9 mouse cellular contexts compared by ENCODE assay signal in the genomic region with DNA sequence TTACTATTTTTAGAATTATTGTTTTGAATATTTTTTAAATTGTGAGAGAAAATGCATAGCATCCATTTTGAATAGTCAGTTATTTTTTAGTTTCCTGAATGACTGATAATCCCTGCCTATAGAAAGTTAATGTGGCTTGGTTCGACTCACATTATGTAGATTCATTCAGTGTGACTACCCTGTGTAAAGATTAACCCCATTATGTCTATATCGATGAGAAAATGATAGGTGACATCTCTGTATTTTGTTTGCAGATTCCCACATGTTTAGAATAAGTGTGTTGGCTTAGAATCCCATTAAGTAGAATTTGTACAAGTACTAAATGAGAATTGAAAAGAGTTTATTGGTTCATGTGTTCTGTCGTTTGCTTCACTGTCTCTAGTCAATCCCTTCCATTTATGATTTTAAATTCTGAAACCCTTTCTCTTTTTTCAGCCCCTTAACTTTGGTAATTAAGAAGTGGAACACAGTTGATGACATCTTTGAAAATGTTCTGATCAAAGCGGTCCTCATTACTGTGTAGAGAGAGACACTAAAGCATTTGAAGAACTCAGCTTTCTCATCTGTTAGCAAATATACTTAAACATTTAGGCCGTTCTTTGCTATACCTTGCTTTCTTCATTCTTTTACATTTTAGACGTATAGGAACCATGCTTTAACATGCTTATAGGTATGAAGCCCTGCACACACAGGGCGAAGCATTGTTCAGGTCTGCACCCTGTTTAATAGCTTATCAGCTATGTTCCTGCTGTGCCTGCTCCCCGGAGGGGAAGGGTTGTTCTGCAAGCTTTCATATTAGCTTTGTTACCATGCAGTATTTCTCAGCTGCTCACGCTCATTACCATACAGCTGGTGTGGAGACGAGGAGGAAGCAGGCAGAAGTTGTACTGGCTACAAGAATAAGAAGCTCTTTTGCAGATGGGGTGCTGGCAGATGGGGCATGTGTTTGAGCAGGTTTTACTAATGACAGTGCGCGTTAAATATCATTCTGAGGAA.
DNase-seq lines count a peak whose midpoint lies in the region; ATAC-seq and TF ChIP-seq lines count a peak whose summit lies in the region.
"Had no signal": no experiment of that assay in that cellular context is flagged by ENCODE, and none has a peak within 500 bp of the region (broad histone marks: within the 10 kb centered on the region; RNA-seq: fewer than 3 reads in every experiment).

No protein-coding gene starts in this region.

- peak; percentile 67; the same call in 1 of the 2 replicates for ATAC-seq in embryonic facial prominence, embryonic 11.5 days (replicated peaks; ENCODE audit: insufficient number of reproducible peaks, low FRiP score, low TSS enrichment, low read depth)
- ATAC-seq in intestine, embryonic 15.5 days, result peak; percentile 82
- peak; percentile 88 for ATAC-seq in midbrain, embryonic 16.5 days
- no peak for ATAC-seq in kidney, embryonic 14.5 days (ENCODE audit: low FRiP score, low TSS enrichment)

- H3K79me2 ChIP-seq in heart, adult 2 months (replicated peaks; ENCODE audit: control insufficient read depth, insufficient read depth, low read length), result peaks cover 5% of the 10 kb centered on the region; the same call in 1 of the 2 replicates

- intact Hi-C loops in heart, adult 2 months (cut with DNase I), result no loop called here

- no peak overlapping the region for H3K4me2 ChIP-seq in embryonic facial prominence, embryonic 11.5 days (ENCODE audit: low read depth, low read length)
- H3K4me2 ChIP-seq in intestine, embryonic 15.5 days (replicated peaks), result no peak overlapping the region
- peak overlapping the region; percentile 28 for H3K4me2 ChIP-seq in midbrain, embryonic 16.5 days (ENCODE audit: low read length)
- no peak overlapping the region for H3K4me2 ChIP-seq in kidney, embryonic 14.5 days (replicated peaks; ENCODE audit: low read depth, low read length)
- H3K4me2 ChIP-seq: lung, embryonic 15.5 days had no signal

- H3K4me3 ChIP-seq in heart, adult 2 months, result no peak overlapping the region
- H3K4me3 ChIP-seq in embryonic facial prominence, embryonic 11.5 days (ENCODE audit: low read depth, low read length), result no peak overlapping the region
- H3K4me3 ChIP-seq in intestine, embryonic 15.5 days (replicated peaks), result no peak overlapping the region
- no peak overlapping the region for H3K4me3 ChIP-seq in midbrain, embryonic 16.5 days (ENCODE audit: low read depth, low read length)
- no peak overlapping the region for H3K4me3 ChIP-seq in kidney, embryonic 14.5 days (ENCODE audit: low read length)
- H3K4me3 ChIP-seq: lung, embryonic 15.5 days had no signal

- no peak for TF ChIP-seq CTCF in heart, adult 2 months (IDR thresholded peaks at IDR 0.05)

- peak; percentile 92 for DNase-seq in heart, adult 11 months
- no peak for DNase-seq in heart, adult 2 months
- peak; percentile 21 for DNase-seq in embryonic facial prominence, embryonic 11.5 days (ENCODE audit: low spot score)
- no peak for DNase-seq in lung, postnatal 10 days
- no peak for DNase-seq in heart, adult 18-20 months

- peaks cover 9% of the 10 kb centered on the region; the same call in 1 of the 2 replicates for H3K4me1 ChIP-seq in heart, adult 2 months (ENCODE audit: control insufficient read depth, insufficient read depth, low read length)
- H3K4me1 ChIP-seq in embryonic facial prominence, embryonic 11.5 days (ENCODE audit: control insufficient read depth, insufficient read depth, low read length), result no peaks in the 10 kb centered on the region
- H3K4me1 ChIP-seq in intestine, embryonic 15.5 days (replicated peaks), result no peaks in the 10 kb centered on the region
- H3K4me1 ChIP-seq in midbrain, embryonic 16.5 days (ENCODE audit: control insufficient read depth, insufficient read depth, low read length), result peaks cover 9% of the 10 kb centered on the region
- no peaks in the 10 kb centered on the region for H3K4me1 ChIP-seq in kidney, embryonic 14.5 days (ENCODE audit: control insufficient read depth, insufficient read depth, low read length)
- H3K4me1 ChIP-seq: lung, embryonic 15.5 days had no signal

- 45% methylated on average over 12 of the region's 12 CpGs for WGBS in heart, adult 2 months
- WGBS in embryonic facial prominence, embryonic 11.5 days, result 72% methylated on average over 12 of the region's 12 CpGs
- WGBS in intestine, embryonic 15.5 days, result 67% methylated on average over 12 of the region's 12 CpGs
- WGBS in midbrain, embryonic 16.5 days, result 14% methylated on average over 12 of the region's 12 CpGs
- WGBS in kidney, embryonic 14.5 days, result 72% methylated on average over 12 of the region's 12 CpGs

- peaks cover 18% of the 10 kb centered on the region for H3K36me3 ChIP-seq in heart, adult 2 months (ENCODE audit: control insufficient read depth, insufficient read depth, low read length)
- no peaks in the 10 kb centered on the region for H3K36me3 ChIP-seq in embryonic facial prominence, embryonic 11.5 days (replicated peaks; ENCODE audit: control insufficient read depth, insufficient read depth, low read depth, low read length)
- no peaks in the 10 kb centered on the region for H3K36me3 ChIP-seq in intestine, embryonic 15.5 days
- no peaks in the 10 kb centered on the region for H3K36me3 ChIP-seq in midbrain, embryonic 16.5 days (ENCODE audit: control insufficient read depth, insufficient read depth, low read length)
- H3K36me3 ChIP-seq in kidney, embryonic 14.5 days (ENCODE audit: control insufficient read depth, insufficient read depth, low read length), result no peaks in the 10 kb centered on the region
- H3K36me3 ChIP-seq: lung, embryonic 15.5 days had no signal

- no peaks in the 10 kb centered on the region for H3K9me3 ChIP-seq in embryonic facial prominence, embryonic 11.5 days (replicated peaks; ENCODE audit: control insufficient read depth, low read length)
- H3K9me3 ChIP-seq in intestine, embryonic 15.5 days, result no peaks in the 10 kb centered on the region
- no peaks in the 10 kb centered on the region for H3K9me3 ChIP-seq in midbrain, embryonic 16.5 days (replicated peaks; ENCODE audit: control insufficient read depth, low read length, poor library complexity, severe bottlenecking)
- H3K9me3 ChIP-seq in kidney, embryonic 14.5 days (ENCODE audit: control insufficient read depth, low read length), result no peaks in the 10 kb centered on the region
- H3K9me3 ChIP-seq: lung, embryonic 15.5 days had no signal

- TF ChIP-seq EP300 in heart, adult 2 months (IDR thresholded peaks at IDR 0.05; ENCODE audit: insufficient read depth, low read depth, low read length), result no peak

- H3K9ac ChIP-seq in heart, adult 2 months (ENCODE audit: low read depth, low read length), result no peak overlapping the region
- H3K9ac ChIP-seq in embryonic facial prominence, embryonic 11.5 days (replicated peaks; ENCODE audit: low read length), result no peak overlapping the region
- no peak overlapping the region for H3K9ac ChIP-seq in intestine, embryonic 15.5 days
- H3K9ac ChIP-seq in midbrain, embryonic 16.5 days (ENCODE audit: low read depth, low read length), result peak overlapping the region; percentile 15; the same call in 1 of the 2 replicates
- H3K9ac ChIP-seq in kidney, embryonic 14.5 days (ENCODE audit: low read depth, low read length), result no peak overlapping the region
- H3K9ac ChIP-seq: lung, embryonic 15.5 days had no signal

- no peak for TF ChIP-seq POLR2A in heart, adult 2 months (IDR thresholded peaks at IDR 0.05; ENCODE audit: insufficient read depth, low read depth, low read length)

- H3K27ac ChIP-seq in heart, adult 2 months, result no peak overlapping the region; the same call in 1 of the 2 replicates
- H3K27ac ChIP-seq in embryonic facial prominence, embryonic 11.5 days (replicated peaks; ENCODE audit: low read depth, low read length), result no peak overlapping the region
- no peak overlapping the region for H3K27ac ChIP-seq in intestine, embryonic 15.5 days
- H3K27ac ChIP-seq in midbrain, embryonic 16.5 days (ENCODE audit: low read length), result peak overlapping the region; percentile 53
- H3K27ac ChIP-seq in kidney, embryonic 14.5 days (ENCODE audit: low read depth, low read length), result no peak overlapping the region
- H3K27ac ChIP-seq: lung, embryonic 15.5 days had no signal

- H3K27me3 ChIP-seq in heart, adult 2 months (ENCODE audit: control insufficient read depth, insufficient read depth, low read length), result no peaks in the 10 kb centered on the region
- no peaks in the 10 kb centered on the region for H3K27me3 ChIP-seq in embryonic facial prominence, embryonic 11.5 days (ENCODE audit: control insufficient read depth, insufficient read depth, low read length)
- no peaks in the 10 kb centered on the region for H3K27me3 ChIP-seq in intestine, embryonic 15.5 days (replicated peaks)
- H3K27me3 ChIP-seq in midbrain, embryonic 16.5 days (ENCODE audit: control insufficient read depth, insufficient read depth, low read depth, low read length), result no peaks in the 10 kb centered on the region
- H3K27me3 ChIP-seq in kidney, embryonic 14.5 days (ENCODE audit: control insufficient read depth, insufficient read depth, low read length), result no peaks in the 10 kb centered on the region
- H3K27me3 ChIP-seq: lung, embryonic 15.5 days had no signal

Comparison
In these comparisons a context has a peak if more than half of its experiments do, and no peak if none do; other contexts are left out.
1. DNase-seq: peak in heart, adult 11 months (single experiment) and embryonic facial prominence, embryonic 11.5 days (single experiment); none in heart, adult 2 months (0 of 2), lung, postnatal 10 days (single experiment) and heart, adult 18-20 months (0 of 2).